Comparison of ENCODE assay signal across 11 mouse cellular contexts in the genomic region with DNA sequence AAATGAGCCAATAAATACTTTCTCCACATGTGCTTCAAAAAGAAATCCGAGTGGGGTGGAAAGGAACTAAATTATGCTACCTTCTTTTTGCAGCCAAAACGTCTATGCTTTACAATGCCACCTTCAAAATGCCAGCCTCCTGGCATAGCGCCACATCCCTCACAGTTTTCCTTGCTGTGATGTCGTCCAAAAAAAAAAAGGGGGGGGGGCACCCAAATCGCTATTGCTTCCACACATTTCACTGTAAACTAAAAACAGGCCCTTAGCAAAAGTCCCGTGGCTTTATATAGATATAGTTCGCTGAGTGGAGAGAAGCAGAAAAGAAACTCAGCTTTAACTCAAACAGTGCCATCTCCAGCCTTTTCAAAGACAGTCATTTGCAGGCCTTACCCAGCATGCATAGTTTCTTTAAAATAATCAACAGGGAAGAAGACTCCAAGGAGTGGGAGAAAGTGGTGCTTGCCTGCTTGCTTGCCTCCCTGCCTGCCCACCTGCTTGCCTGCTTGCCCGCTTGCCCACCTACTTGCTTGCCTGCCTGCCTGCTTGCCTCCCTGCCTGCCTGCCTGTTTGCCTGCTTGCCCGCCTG. TPM values are rescaled to one million over a fixed set of nuclear protein-coding genes. Genes with fewer than 3 reads are reported as not detected.
DNase-seq lines count a peak whose midpoint lies in the region; ATAC-seq lines count a peak whose summit lies in the region.
"Had no signal": no experiment of that assay in that cellular context is flagged by ENCODE, and none has a peak within 500 bp of the region (broad histone marks: within the 10 kb centered on the region; RNA-seq: fewer than 3 reads in every experiment).

No protein-coding gene starts in this region.

- WGBS in heart, embryonic 13.5 days, result 66% methylated on average over 9 of the region's 9 CpGs
- 79% methylated on average over 9 of the region's 9 CpGs for WGBS in midbrain, embryonic 10.5 days
- 63% methylated on average over 9 of the region's 9 CpGs for WGBS in midbrain, embryonic 16.5 days
- WGBS in forebrain, embryonic 10.5 days, result 71% methylated on average over 9 of the region's 9 CpGs
- 17% methylated on average over 9 of the region's 9 CpGs for WGBS in limb, embryonic 15.5 days

- no peak overlapping the region for H3K9ac ChIP-seq in heart, embryonic 13.5 days
- no peak overlapping the region for H3K9ac ChIP-seq in midbrain, embryonic 16.5 days (ENCODE audit: low read depth, low read length)
- no peak overlapping the region for H3K9ac ChIP-seq in limb, embryonic 15.5 days
- H3K9ac ChIP-seq: liver, embryonic 15.5 days had no signal

- H3K9me3 ChIP-seq in heart, embryonic 13.5 days, result no peaks in the 10 kb centered on the region
- H3K9me3 ChIP-seq in midbrain, embryonic 10.5 days (replicated peaks), result no peaks in the 10 kb centered on the region
- no peaks in the 10 kb centered on the region for H3K9me3 ChIP-seq in midbrain, embryonic 16.5 days (replicated peaks; ENCODE audit: control insufficient read depth, low read length, poor library complexity, severe bottlenecking)
- 0 out of 2 replicates have a peak, but pooled peaks cover 7% of the 10 kb centered on the region for H3K9me3 ChIP-seq in forebrain, embryonic 10.5 days
- no peaks in the 10 kb centered on the region for H3K9me3 ChIP-seq in limb, embryonic 15.5 days
- H3K9me3 ChIP-seq: liver, embryonic 15.5 days had no signal

- H3K4me2 ChIP-seq in heart, embryonic 13.5 days, result no peak overlapping the region
- no peak overlapping the region for H3K4me2 ChIP-seq in midbrain, embryonic 16.5 days (ENCODE audit: low read length)
- peak overlapping the region; percentile 26; the same call in 1 of the 2 replicates for H3K4me2 ChIP-seq in limb, embryonic 15.5 days
- H3K4me2 ChIP-seq: liver, embryonic 15.5 days had no signal

- H3K4me3 ChIP-seq in heart, embryonic 13.5 days, result no peak overlapping the region
- H3K4me3 ChIP-seq in midbrain, embryonic 10.5 days, result no peak overlapping the region
- H3K4me3 ChIP-seq in midbrain, embryonic 16.5 days (ENCODE audit: low read depth, low read length), result no peak overlapping the region
- H3K4me3 ChIP-seq in forebrain, embryonic 10.5 days, result 0 out of 2 replicates have a peak overlapping the region, but pooled peaks have one; percentile 1
- H3K4me3 ChIP-seq in limb, embryonic 15.5 days, result no peak overlapping the region
- H3K4me3 ChIP-seq: liver, embryonic 15.5 days had no signal

- peaks cover 39% of the 10 kb centered on the region for H3K36me3 ChIP-seq in heart, embryonic 13.5 days
- no peaks in the 10 kb centered on the region for H3K36me3 ChIP-seq in midbrain, embryonic 10.5 days
- H3K36me3 ChIP-seq in midbrain, embryonic 16.5 days (ENCODE audit: control insufficient read depth, insufficient read depth, low read length), result no peaks in the 10 kb centered on the region
- peaks cover 10% of the 10 kb centered on the region; the same call in 1 of the 2 replicates for H3K36me3 ChIP-seq in forebrain, embryonic 10.5 days (replicated peaks)
- 0 out of 2 replicates have a peak, but pooled peaks cover 4% of the 10 kb centered on the region for H3K36me3 ChIP-seq in limb, embryonic 15.5 days
- H3K36me3 ChIP-seq: liver, embryonic 15.5 days had no signal

- no peak for DNase-seq in heart, postnatal 14 days
- DNase-seq in midbrain, embryonic 10.5 days (ENCODE audit: low spot score), result no peak
- DNase-seq in forebrain, embryonic 10.5 days (ENCODE audit: extremely low spot score, low spot score), result no peak
- no peak for DNase-seq in urinary bladder, postnatal 25 days (ENCODE audit: low spot score)
- no peak for DNase-seq in cerebellum, postnatal 4 days (ENCODE audit: low spot score in 2 of 2)
- DNase-seq: right cerebral cortex, postnatal 25 days; thymus, postnatal 25 days had no signal

- intact Hi-C loops in heart, postnatal 14 days (cut with DNase I), result no loop called here

- H3K27me3 ChIP-seq in heart, embryonic 13.5 days (replicated peaks), result no peaks in the 10 kb centered on the region
- H3K27me3 ChIP-seq in midbrain, embryonic 10.5 days (ENCODE audit: low read depth, poor library complexity, severe bottlenecking), result peaks cover 4% of the 10 kb centered on the region; the same call in 1 of the 2 replicates
- no peaks in the 10 kb centered on the region for H3K27me3 ChIP-seq in midbrain, embryonic 16.5 days (ENCODE audit: control insufficient read depth, insufficient read depth, low read depth, low read length)
- H3K27me3 ChIP-seq in forebrain, embryonic 10.5 days (ENCODE audit: poor library complexity, severe bottlenecking), result peaks cover 6% of the 10 kb centered on the region
- no peaks in the 10 kb centered on the region for H3K27me3 ChIP-seq in limb, embryonic 15.5 days
- H3K27me3 ChIP-seq: liver, embryonic 15.5 days had no signal

- no peak for ATAC-seq in heart, embryonic 13.5 days (ENCODE audit: extremely low read depth, insufficient number of reproducible peaks, low FRiP score, low TSS enrichment)
- no peak for ATAC-seq in midbrain, embryonic 16.5 days
- ATAC-seq in limb, embryonic 15.5 days (ENCODE audit: insufficient number of reproducible peaks, low FRiP score, low TSS enrichment, low read depth), result no peak; the same call in 1 of the 2 replicates

- H3K27ac ChIP-seq in heart, embryonic 13.5 days (replicated peaks), result 0 out of 2 replicates have a peak overlapping the region, but pooled peaks have one; percentile 17
- H3K27ac ChIP-seq in midbrain, embryonic 10.5 days (replicated peaks), result peak overlapping the region; percentile 67
- H3K27ac ChIP-seq in midbrain, embryonic 16.5 days (ENCODE audit: low read length), result no peak overlapping the region
- peak overlapping the region; percentile 90 for H3K27ac ChIP-seq in forebrain, embryonic 10.5 days
- peak overlapping the region; percentile 87 for H3K27ac ChIP-seq in limb, embryonic 15.5 days
- H3K27ac ChIP-seq: liver, embryonic 15.5 days had no signal

- peaks cover 13% of the 10 kb centered on the region for H3K4me1 ChIP-seq in heart, embryonic 13.5 days
- peaks cover 28% of the 10 kb centered on the region for H3K4me1 ChIP-seq in midbrain, embryonic 10.5 days
- H3K4me1 ChIP-seq in midbrain, embryonic 16.5 days (ENCODE audit: control insufficient read depth, insufficient read depth, low read length), result peaks cover 4% of the 10 kb centered on the region; the same call in 1 of the 2 replicates
- H3K4me1 ChIP-seq in forebrain, embryonic 10.5 days, result peaks cover 74% of the 10 kb centered on the region
- peaks cover 48% of the 10 kb centered on the region for H3K4me1 ChIP-seq in limb, embryonic 15.5 days
- H3K4me1 ChIP-seq: liver, embryonic 15.5 days had no signal

RNA-seq across cellular contexts. Expression of gene Msrb3, which starts 47.6 kb away (rescaled TPM):
- polyA plus RNA-seq in heart, embryonic 13.5 days (2015; fragmentation: Nextera tagmentation; extraction: Ambion mirVana), result 20.6 and 24.8 TPM in 2 replicates
- 100 to 1,000 TPM; 104 TPM for total RNA-seq in heart, postnatal 14 days (2021)
- 3.2 TPM in 2 replicates for polyA plus RNA-seq in midbrain, embryonic 10.5 days (2016; fragmentation: Nextera tagmentation; extraction: Ambion mirVana)
- 1.0 and 1.3 TPM in 2 replicates for polyA plus RNA-seq in midbrain, embryonic 16.5 days (2015; fragmentation: Nextera tagmentation; extraction: Ambion mirVana)
- polyA plus RNA-seq in forebrain, embryonic 10.5 days (2016; fragmentation: Nextera tagmentation; extraction: Ambion mirVana), result 4.9 and 5.7 TPM in 2 replicates
- polyA plus RNA-seq in limb, embryonic 15.5 days (2015; fragmentation: Nextera tagmentation; extraction: Ambion mirVana), result 14.8 and 16.9 TPM in 2 replicates
